Mouse (Mus musculus) ES-CJ7 (cell line): ENCODE results near the gene Gbp2b.
A peak's percentile ranks its signal among the peaks of the same experiment; 100 is the strongest.

Source experiments
- DNase-seq: peaks from one replicate; pipeline ENCODE4 v3.0.0; 2011; ENCODE audit warnings: low read depth, low spot score

Gene Gbp2b

GRCm38 (mm10) chr3:142620111-142620955 is 25.7 kb downstream of the Gbp2b start, which contains the start of gene Gbp2:
TSS of gene Gbp2 (plus strand) at chr3:142620602.
- DNase-seq, result peak; percentile 14

GRCm38 (mm10) chr3:142620956-142621562 is 26.4 kb downstream of the Gbp2b start:
- DNase-seq, result peak; percentile 67

GRCm38 (mm10) chr3:142630385-142630784 is 35.7 kb downstream of the Gbp2b start:
- no peak for DNase-seq

- peak; percentile 91 for DNase-seq
These were observed 45.6 kb downstream of the Gbp2b start for GRCm38 (mm10) chr3:142640201-142640600.

GRCm38 (mm10) chr3:142645949-142646348 is 51.3 kb downstream of the Gbp2b start:
- peak; percentile 44 for DNase-seq

GRCm38 (mm10) chr3:142647836-142648235 is 53.2 kb downstream of the Gbp2b start:
- peak; percentile 36 for DNase-seq

- DNase-seq, result peak; percentile 94
These were observed 55.6 kb downstream of the Gbp2b start for GRCm38 (mm10) chr3:142650205-142650604.

GRCm38 (mm10) chr3:142664723-142665122 is 70.1 kb downstream of the Gbp2b start:
- no peak for DNase-seq
